Mouse (Mus musculus): ENCODE results near the gene Vwa8. TPM values are rescaled to one million over a fixed set of nuclear protein-coding genes. Genes with fewer than 3 reads are reported as not detected.

Vwa8 gene
- total RNA-seq, 2 experiments from 2014 or later: 70.0 to 84.6 TPM

GRCm38 (mm10) chr14:79076560-79077300 is 227.9 kb downstream of the Vwa8 start:
- peak; percentile 67 for DNase-seq (ENCODE audit: low spot score)

GRCm38 (mm10) chr14:79083573-79083972 is 234.7 kb downstream of the Vwa8 start:
- no peak for DNase-seq (ENCODE audit: low spot score)

- peak; percentile 50 for DNase-seq (ENCODE audit: low spot score)
These were observed 237.2 kb downstream of the Vwa8 start for GRCm38 (mm10) chr14:79086006-79086405.

- DNase-seq (ENCODE audit: low spot score): peak; percentile 65
These were observed 240.6 kb downstream of the Vwa8 start for GRCm38 (mm10) chr14:79089464-79089863.

GRCm38 (mm10) chr14:79097181-79097580 is 248.3 kb downstream of the Vwa8 start:
- no peak for DNase-seq (ENCODE audit: low spot score)

GRCm38 (mm10) chr14:79106655-79107515 is 258.0 kb downstream of the Vwa8 start:
- peak; percentile 81 for DNase-seq (ENCODE audit: low spot score)

- no peak for DNase-seq (ENCODE audit: low spot score)
These were observed 260.5 kb downstream of the Vwa8 start for GRCm38 (mm10) chr14:79109375-79109774.

- no peak for DNase-seq (ENCODE audit: low spot score)
These were observed 261.2 kb downstream of the Vwa8 start for GRCm38 (mm10) chr14:79110012-79110411.

- no peak for DNase-seq (ENCODE audit: low spot score)
These were observed 263.2 kb downstream of the Vwa8 start for GRCm38 (mm10) chr14:79112050-79112449.

GRCm38 (mm10) chr14:79114526-79115383 is 265.9 kb downstream of the Vwa8 start:
- no peak for DNase-seq (ENCODE audit: low spot score)

GRCm38 (mm10) chr14:79118457-79118856 is 269.6 kb downstream of the Vwa8 start:
- DNase-seq (ENCODE audit: low spot score): no peak

GRCm38 (mm10) chr14:79119354-79119753 is 270.5 kb downstream of the Vwa8 start:
- DNase-seq (ENCODE audit: low spot score): peak; percentile 30

GRCm38 (mm10) chr14:79120681-79121080 is 271.8 kb downstream of the Vwa8 start:
- DNase-seq (ENCODE audit: low spot score): no peak

- no peak for DNase-seq (ENCODE audit: low spot score)
These were observed 274.6 kb downstream of the Vwa8 start for GRCm38 (mm10) chr14:79123466-79123865.

- DNase-seq (ENCODE audit: low spot score): peak; percentile 51
These were observed 275.8 kb downstream of the Vwa8 start for GRCm38 (mm10) chr14:79124643-79125042.

GRCm38 (mm10) chr14:79126176-79126575 is 277.3 kb downstream of the Vwa8 start:
- DNase-seq (ENCODE audit: low spot score): no peak

- DNase-seq (ENCODE audit: low spot score): no peak
These were observed 286.1 kb downstream of the Vwa8 start for GRCm38 (mm10) chr14:79134891-79135334.

- DNase-seq (ENCODE audit: low spot score): no peak
These were observed 286.6 kb downstream of the Vwa8 start for GRCm38 (mm10) chr14:79135441-79135840.

- no peak for DNase-seq (ENCODE audit: low spot score)
These were observed 287.7 kb downstream of the Vwa8 start for GRCm38 (mm10) chr14:79136585-79136984.

GRCm38 (mm10) chr14:79137100-79137499 is 288.2 kb downstream of the Vwa8 start:
- no peak for DNase-seq (ENCODE audit: low spot score)

GRCm38 (mm10) chr14:79139096-79139651 is 290.3 kb downstream of the Vwa8 start:
- no peak for DNase-seq (ENCODE audit: low spot score)
